Mouse (Mus musculus) myocyte (in vitro differentiated cells): ENCODE results near the gene Zfp28. TPM values are rescaled to one million over a fixed set of nuclear protein-coding genes. Genes with fewer than 3 reads are reported as not detected.

Experiments used
- H3K27me3 ChIP-seq: one replicate; pipeline ENCODE4 v1.6.1; 2011; ENCODE audit not compliant: control insufficient read depth, insufficient read depth, insufficient read length
- H3K36me3 ChIP-seq: one replicate; pipeline ENCODE4 v1.6.1; 2011; ENCODE audit not compliant: control insufficient read depth, insufficient read depth
- H3K4me2 ChIP-seq: one replicate; pipeline ENCODE4 v1.6.1; 2011; ENCODE audit warnings: low read depth, control low read depth
- H3K4me3 ChIP-seq: one replicate; pipeline ENCODE4 v1.5.1; 2011; ENCODE audit warnings: mild to moderate bottlenecking, control low read depth, moderate library complexity
- H3K79me2 ChIP-seq: one replicate; pipeline ENCODE4 v1.6.1; 2011; ENCODE audit not compliant: control insufficient read depth, insufficient read depth
- H3ac ChIP-seq: one replicate; pipeline ENCODE4 v1.6.1; 2011; ENCODE audit not compliant: control insufficient read depth, insufficient read length
- CEBPB ChIP-seq: IDR thresholded peaks from 2 replicates; pipeline ENCODE4 v1.6.1; 2011; ENCODE audit warnings: mild to moderate bottlenecking, moderate library complexity; ENCODE audit not compliant: poor library complexity, insufficient read depth, severe bottlenecking
- E2F4 ChIP-seq: IDR thresholded peaks from one replicate; pipeline ENCODE4 v1.6.1; 2011; ENCODE audit warnings: mild to moderate bottlenecking, control low read depth, moderate library complexity; ENCODE audit not compliant: insufficient read depth
- MAX ChIP-seq: IDR thresholded peaks from one replicate; pipeline ENCODE4 v1.6.1; 2011; ENCODE audit warnings: low read depth, mild to moderate bottlenecking, control low read depth
- MYOD1 ChIP-seq, 3 experiments: IDR thresholded peaks; one replicate each; pipeline ENCODE4 v1.6.1; 2011; ENCODE audit warnings: control low read depth in 2 of 3, low read depth in 2 of 3, mild to moderate bottlenecking in 2 of 3, moderate library complexity in 1 of 3; ENCODE audit not compliant: insufficient read length in 2 of 3, control insufficient read depth in 1 of 3
- MYOG ChIP-seq, 3 experiments: IDR thresholded peaks; one replicate each; pipeline ENCODE4 v1.6.1; 2011; ENCODE audit warnings: control low read depth in 2 of 3, low read depth in 2 of 3, mild to moderate bottlenecking in 2 of 3; ENCODE audit not compliant: insufficient read length in 2 of 3, control insufficient read depth in 1 of 3, insufficient read depth in 1 of 3
- POLR2A ChIP-seq: IDR thresholded peaks from one replicate; pipeline ENCODE4 v1.6.1; 2011; ENCODE audit warnings: low read depth, mild to moderate bottlenecking, control low read depth, moderate library complexity; ENCODE audit not compliant: insufficient read length
- POLR2AphosphoS2 ChIP-seq: IDR thresholded peaks from one replicate; pipeline ENCODE4 v1.6.1; 2011; ENCODE audit warnings: low read depth, control low read depth; ENCODE audit not compliant: insufficient read length
- REST ChIP-seq: IDR thresholded peaks from one replicate; pipeline ENCODE4 v1.6.1; 2011; ENCODE audit warnings: mild to moderate bottlenecking, control low read depth, moderate library complexity; ENCODE audit not compliant: insufficient read depth, insufficient read length
- SRF ChIP-seq: IDR thresholded peaks from one replicate; pipeline ENCODE4 v1.6.1; 2011; ENCODE audit warnings: low read depth; ENCODE audit not compliant: control insufficient read depth, insufficient read length
- TCF12 ChIP-seq: IDR thresholded peaks from one replicate; pipeline ENCODE4 v1.6.1; 2011; ENCODE audit warnings: mild to moderate bottlenecking, control low read depth; ENCODE audit not compliant: poor library complexity, insufficient read depth, severe bottlenecking
- TCF3 ChIP-seq: IDR thresholded peaks from one replicate; pipeline ENCODE4 v1.6.1; 2011; ENCODE audit warnings: low read depth, control low read depth; ENCODE audit not compliant: insufficient read length
- USF1 ChIP-seq: IDR thresholded peaks from one replicate; pipeline ENCODE4 v1.6.1; 2011; ENCODE audit warnings: low read depth, mild to moderate bottlenecking, control low read depth, moderate library complexity
- polyA plus RNA-seq: library from polyadenylated mRNA; unstranded; fragments of >200 nt; fragmentation: generic; extraction: Trizol; gene quantifications from one replicate; pipeline ENCODE4 v1.2.1, GENCODE M21; 2012; ENCODE audit warnings: missing spikeins

The Zfp28 gene
- 2.4 TPM for polyA plus RNA-seq

DNA sequence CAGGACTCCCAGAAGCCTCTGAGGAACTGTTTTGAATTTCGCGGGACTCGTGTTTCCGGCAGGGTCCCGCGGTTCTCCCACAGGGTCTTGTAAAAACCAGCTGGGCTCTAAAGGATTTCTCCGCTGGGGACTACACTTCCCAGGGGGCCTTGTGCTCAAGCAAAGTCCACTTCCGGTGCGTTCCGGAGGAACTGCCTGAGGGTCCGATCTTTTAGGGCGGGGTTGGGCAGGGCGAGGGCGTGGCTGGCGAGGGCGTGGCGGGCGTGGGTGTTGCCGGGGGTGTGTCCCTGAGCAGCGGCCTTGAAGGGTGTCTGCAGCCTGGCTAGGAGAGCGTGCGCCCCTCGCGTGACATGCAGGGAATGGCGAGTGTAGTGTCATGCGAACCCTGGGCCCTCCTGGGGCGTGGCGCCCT is at the start of gene Zfp28:
Gene Zfp28 (plus strand): TSS at position 252 of the 412 bp plus-strand sequence.
- H3K4me3 ChIP-seq: peak within 1 kb of the TSS; percentile 48
- peak within 1 kb of the TSS; percentile 96 for H3K4me2 ChIP-seq
- no peaks in the 10 kb centered on the region for H3K36me3 ChIP-seq
- no peaks in the 10 kb centered on the region for H3K27me3 ChIP-seq
- TF ChIP-seq MAX (no peak), MYOD1 (IDR thresholded peaks at IDR 0.05; ENCODE audit: control insufficient read depth in 1 of 3, insufficient read length in 2 of 3, low read depth in 2 of 3) (peak in 1 of 3 experiments; percentile 52), POLR2A (peak; percentile 87), POLR2AphosphoS2 (peak; percentile 82), REST (peak; percentile 6), CEBPB (no peak), TCF12 (no peak), TCF3 (no peak), SRF (peak; percentile 23), USF1 (no peak), E2F4 (peak; percentile 73), MYOG (IDR thresholded peaks at IDR 0.05; ENCODE audit: control insufficient read depth in 1 of 3, insufficient read depth in 1 of 3, insufficient read length in 2 of 3, low read depth in 2 of 3) (peak in 2 of 3 experiments; percentile 18 to 41)
- H3ac ChIP-seq: peak within 1 kb of the TSS; percentile 12
- no peaks in the 10 kb centered on the region for H3K79me2 ChIP-seq

- Histone ChIP-seq H3K4me3 (no peak overlapping the region), H3K4me2 (peak overlapping the region; percentile 10), H3K36me3 (no peaks in the 10 kb centered on the region), H3ac (no peak overlapping the region), H3K27me3 (no peaks in the 10 kb centered on the region), H3K79me2 (no peaks in the 10 kb centered on the region)
- peak; percentile 78 for TF ChIP-seq USF1
- peak in 2 of 3 experiments; percentile 66 to 74 for TF ChIP-seq MYOG (IDR thresholded peaks at IDR 0.05; ENCODE audit: control insufficient read depth in 1 of 3, insufficient read depth in 1 of 3, insufficient read length in 2 of 3, low read depth in 2 of 3)
- TF ChIP-seq MAX: no peak
- TF ChIP-seq POLR2AphosphoS2: no peak
- no peak for TF ChIP-seq CEBPB
- peak; percentile 71 to 87 (median 77) for TF ChIP-seq MYOD1 (IDR thresholded peaks at IDR 0.05; ENCODE audit: control insufficient read depth in 1 of 3, insufficient read length in 2 of 3, low read depth in 2 of 3)
- no peak for TF ChIP-seq POLR2A
- TF ChIP-seq REST: no peak
- no peak for TF ChIP-seq E2F4
- no peak for TF ChIP-seq TCF3
- peak; percentile 37 for TF ChIP-seq TCF12
- TF ChIP-seq SRF: no peak
Observed at GRCm38 (mm10) chr7:6339865-6340264, 43.2 kb upstream of the Zfp28 start.

DNA sequence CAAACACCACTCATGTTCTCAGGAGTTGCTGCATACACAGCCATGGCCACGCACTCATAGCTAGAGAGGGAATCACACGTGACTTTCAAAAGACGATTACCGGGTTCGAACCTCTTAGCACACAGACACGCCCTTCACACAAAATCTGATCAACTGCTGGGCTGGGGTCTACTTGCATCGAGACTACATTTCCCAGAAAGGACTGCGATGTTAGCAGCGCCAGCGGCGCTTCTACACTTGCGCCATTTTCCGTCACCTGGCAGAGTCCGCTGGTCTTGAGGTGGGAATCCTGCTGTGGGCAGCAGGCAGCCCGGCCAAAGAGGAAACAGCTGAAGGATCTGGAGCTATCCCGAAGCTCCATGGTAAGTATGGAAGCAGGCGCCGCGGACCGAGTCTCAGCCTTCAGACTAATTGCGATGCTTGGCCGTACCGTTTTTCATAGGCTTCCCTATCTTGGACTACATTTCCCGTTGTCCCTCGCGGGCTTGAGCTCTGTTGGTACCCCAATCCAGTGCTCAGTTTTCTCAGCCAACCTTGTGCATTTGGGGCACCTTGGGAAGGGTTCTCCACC is 39.5 kb upstream of the Zfp28 start, which contains the start of gene Gm3854:
Gene Gm3854 (plus strand): TSS at position 259 of the 571 bp plus-strand sequence.
- Histone ChIP-seq H3K36me3 (no peaks in the 10 kb centered on the region), H3K4me2 (no peak within 1 kb of the TSS), H3K4me3 (no peak within 1 kb of the TSS), H3K27me3 (no peaks in the 10 kb centered on the region), H3ac (no peak within 1 kb of the TSS), H3K79me2 (no peaks in the 10 kb centered on the region)
- TF ChIP-seq REST (no peak), POLR2A (no peak), USF1 (no peak), MYOG (IDR thresholded peaks at IDR 0.05; ENCODE audit: control insufficient read depth in 1 of 3, insufficient read depth in 1 of 3, insufficient read length in 2 of 3, low read depth in 2 of 3) (no peak), MAX (no peak), MYOD1 (IDR thresholded peaks at IDR 0.05; ENCODE audit: control insufficient read depth in 1 of 3, insufficient read length in 2 of 3, low read depth in 2 of 3) (no peak), E2F4 (no peak), SRF (no peak), TCF3 (no peak), CEBPB (no peak)

GRCm38 (mm10) chr7:6344124-6344523 is 39.0 kb upstream of the Zfp28 start:
- Histone ChIP-seq H3K79me2 (no peaks in the 10 kb centered on the region), H3K27me3 (no peaks in the 10 kb centered on the region), H3K4me2 (no peak overlapping the region), H3K36me3 (no peaks in the 10 kb centered on the region), H3ac (no peak overlapping the region), H3K4me3 (no peak overlapping the region)
- TF ChIP-seq CEBPB: no peak

- H3K4me3 ChIP-seq: no peak overlapping the region
- H3K79me2 ChIP-seq: no peaks in the 10 kb centered on the region
- H3K36me3 ChIP-seq: no peaks in the 10 kb centered on the region
- no peaks in the 10 kb centered on the region for H3K27me3 ChIP-seq
- TF ChIP-seq CEBPB (no peak), MYOG (IDR thresholded peaks at IDR 0.05; ENCODE audit: control insufficient read depth in 1 of 3, insufficient read depth in 1 of 3, insufficient read length in 2 of 3, low read depth in 2 of 3) (no peak), USF1 (no peak), TCF3 (no peak), SRF (no peak), E2F4 (no peak), POLR2AphosphoS2 (no peak), POLR2A (no peak)
- H3ac ChIP-seq: no peak overlapping the region
- no peak overlapping the region for H3K4me2 ChIP-seq
Observed at GRCm38 (mm10) chr7:6358121-6358520, 25.0 kb upstream of the Zfp28 start.
